Mouse (Mus musculus): ENCODE measurements around the gene Ccdc167.

DNA sequence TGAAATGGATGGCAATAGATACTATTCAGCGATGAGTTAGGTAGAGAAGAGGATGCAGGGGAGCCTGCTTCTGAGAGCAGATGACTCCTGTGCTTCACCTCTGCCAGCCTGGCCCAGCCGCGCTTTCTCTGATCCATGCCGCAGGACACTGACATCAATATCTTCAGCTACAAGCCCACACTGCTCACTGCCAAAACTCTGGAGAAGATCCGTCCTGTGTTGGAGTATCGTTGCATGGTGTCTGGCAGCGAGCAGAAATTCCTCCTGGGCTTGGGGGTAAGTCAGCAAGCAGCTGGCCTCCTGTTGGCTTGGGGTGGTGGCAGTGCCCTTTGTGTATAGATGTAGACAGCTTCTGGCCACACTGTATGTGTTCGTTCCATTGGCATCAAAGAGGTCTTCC is 19.9 kb downstream of the Ccdc167 start:
- TF ChIP-seq GATA1 (IDR thresholded peaks at IDR 0.05; ENCODE audit: low read length) (no peak), TAL1 (IDR thresholded peaks at IDR 0.05; ENCODE audit: low read length) (no peak)

Data from erythroblast, embryonic 14.5 days (primary cell).